Mouse (Mus musculus): Measurements from ENCODE around the gene Kcnk3. TPM values are rescaled to one million over a fixed set of nuclear protein-coding genes. Genes with fewer than 3 reads are reported as not detected.

Gene Kcnk3
- polyA plus RNA-seq, 1 experiment from 2014 or later: 2.1 TPM

GRCm38 (mm10) chr5:30615416-30615815 lies 27.4 kb downstream of the Kcnk3 start:
- 50% methylated on average over 6 of the region's 6 CpGs for WGBS

GRCm38 (mm10) chr5:30615819-30616218 lies 27.8 kb downstream of the Kcnk3 start:
- 83% methylated on average over 4 of the region's 4 CpGs for WGBS
- Histone ChIP-seq H3K36me3 (ENCODE audit: control insufficient read depth, insufficient read depth, low read length) (no peaks in the 10 kb centered on the region), H3K27ac (ENCODE audit: low read depth, low read length) (no peak overlapping the region), H3K4me3 (ENCODE audit: low read length) (no peak overlapping the region), H3K4me2 (replicated peaks; ENCODE audit: low read depth, low read length) (no peak overlapping the region), H3K27me3 (ENCODE audit: control insufficient read depth, insufficient read depth, low read length) (no peaks in the 10 kb centered on the region; the same call in 1 of the 2 replicates), H3K9me3 (ENCODE audit: control insufficient read depth, low read length) (no peaks in the 10 kb centered on the region), H3K4me1 (ENCODE audit: control insufficient read depth, insufficient read depth, low read length) (peaks cover 9% of the 10 kb centered on the region; the same call in 1 of the 2 replicates), H3K9ac (ENCODE audit: low read depth, low read length) (no peak overlapping the region)
- ATAC-seq (ENCODE audit: low FRiP score, low TSS enrichment): no peak

More at GRCm38 (mm10) chr5:30615416-30615815, 27.4 kb downstream of the Kcnk3 start:
- Histone ChIP-seq H3K9ac (ENCODE audit: low read depth, low read length) (no peak overlapping the region), H3K36me3 (ENCODE audit: control insufficient read depth, insufficient read depth, low read length) (no peaks in the 10 kb centered on the region), H3K27me3 (ENCODE audit: control insufficient read depth, insufficient read depth, low read length) (no peaks in the 10 kb centered on the region; the same call in 1 of the 2 replicates), H3K4me1 (ENCODE audit: control insufficient read depth, insufficient read depth, low read length) (peaks cover 9% of the 10 kb centered on the region; the same call in 1 of the 2 replicates), H3K4me2 (replicated peaks; ENCODE audit: low read depth, low read length) (no peak overlapping the region), H3K9me3 (ENCODE audit: control insufficient read depth, low read length) (no peaks in the 10 kb centered on the region), H3K4me3 (ENCODE audit: low read length) (no peak overlapping the region), H3K27ac (ENCODE audit: low read depth, low read length) (no peak overlapping the region)
- ATAC-seq (ENCODE audit: low FRiP score, low TSS enrichment): no peak

DNA sequence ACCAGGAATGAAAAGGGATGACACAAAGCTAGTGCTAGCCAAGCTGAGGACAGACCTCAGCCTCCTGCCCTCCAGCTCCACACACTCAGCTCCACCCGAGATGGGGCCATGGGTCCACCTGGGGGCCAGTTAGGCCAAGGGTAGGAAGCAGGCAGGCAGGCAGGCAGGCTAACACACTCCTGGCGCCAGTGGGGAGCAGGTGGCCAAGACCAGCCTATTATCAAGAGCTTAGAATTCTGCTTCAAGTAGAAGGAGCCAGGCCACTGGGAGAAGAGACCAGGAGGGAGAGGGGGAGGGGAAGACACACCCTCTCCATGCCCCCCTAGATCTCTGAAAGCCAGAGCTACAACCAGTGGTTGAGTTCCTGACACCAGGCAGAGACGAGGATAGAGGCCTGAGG lies 28.7 kb downstream of the Kcnk3 start:
- 32% methylated on average over 3 of the region's 3 CpGs for WGBS
- no peak overlapping the region for H3K9ac ChIP-seq (ENCODE audit: low read depth, low read length)
- H3K4me2 ChIP-seq (replicated peaks; ENCODE audit: low read depth, low read length): no peak overlapping the region
- no peaks in the 10 kb centered on the region for H3K36me3 ChIP-seq (ENCODE audit: control insufficient read depth, insufficient read depth, low read length)
- peaks cover 3% of the 10 kb centered on the region for H3K27me3 ChIP-seq (ENCODE audit: control insufficient read depth, insufficient read depth, low read length)
- H3K4me1 ChIP-seq (ENCODE audit: control insufficient read depth, insufficient read depth, low read length): peaks cover 9% of the 10 kb centered on the region; the same call in 1 of the 2 replicates
- ATAC-seq (ENCODE audit: low FRiP score, low TSS enrichment): no peak
- H3K9me3 ChIP-seq (ENCODE audit: control insufficient read depth, low read length): no peaks in the 10 kb centered on the region
- H3K4me3 ChIP-seq (ENCODE audit: low read length): no peak overlapping the region
- H3K27ac ChIP-seq (ENCODE audit: low read depth, low read length): no peak overlapping the region

GRCm38 (mm10) chr5:30617357-30617756 lies 29.4 kb downstream of the Kcnk3 start:
- 36% methylated on average over 3 of the region's 3 CpGs for WGBS
- H3K9me3 ChIP-seq (ENCODE audit: control insufficient read depth, low read length): no peaks in the 10 kb centered on the region
- no peak overlapping the region for H3K9ac ChIP-seq (ENCODE audit: low read depth, low read length)
- H3K4me1 ChIP-seq (ENCODE audit: control insufficient read depth, insufficient read depth, low read length): peaks cover 12% of the 10 kb centered on the region; the same call in 1 of the 2 replicates
- H3K36me3 ChIP-seq (ENCODE audit: control insufficient read depth, insufficient read depth, low read length): no peaks in the 10 kb centered on the region
- H3K4me2 ChIP-seq (replicated peaks; ENCODE audit: low read depth, low read length): no peak overlapping the region
- no peak overlapping the region for H3K4me3 ChIP-seq (ENCODE audit: low read length)
- H3K27me3 ChIP-seq (ENCODE audit: control insufficient read depth, insufficient read depth, low read length): peaks cover 8% of the 10 kb centered on the region
- no peak for ATAC-seq (ENCODE audit: low FRiP score, low TSS enrichment)
- H3K27ac ChIP-seq (ENCODE audit: low read depth, low read length): no peak overlapping the region

- ATAC-seq (ENCODE audit: low FRiP score, low TSS enrichment): no peak
- Histone ChIP-seq H3K9me3 (ENCODE audit: control insufficient read depth, low read length) (no peaks in the 10 kb centered on the region), H3K36me3 (ENCODE audit: control insufficient read depth, insufficient read depth, low read length) (no peaks in the 10 kb centered on the region), H3K4me3 (ENCODE audit: low read length) (no peak overlapping the region), H3K27ac (ENCODE audit: low read depth, low read length) (no peak overlapping the region), H3K4me2 (replicated peaks; ENCODE audit: low read depth, low read length) (no peak overlapping the region), H3K27me3 (ENCODE audit: control insufficient read depth, insufficient read depth, low read length) (peaks cover 12% of the 10 kb centered on the region), H3K9ac (ENCODE audit: low read depth, low read length) (no peak overlapping the region; the same call in 1 of the 2 replicates), H3K4me1 (ENCODE audit: control insufficient read depth, insufficient read depth, low read length) (peaks cover 16% of the 10 kb centered on the region; the same call in 1 of the 2 replicates)
- 36% methylated on average over 11 of the region's 11 CpGs for WGBS
Measured at GRCm38 (mm10) chr5:30617851-30618250, 29.9 kb downstream of the Kcnk3 start.

- Histone ChIP-seq H3K36me3 (ENCODE audit: control insufficient read depth, insufficient read depth, low read length) (no peaks in the 10 kb centered on the region), H3K4me2 (replicated peaks; ENCODE audit: low read depth, low read length) (no peak overlapping the region), H3K27me3 (ENCODE audit: control insufficient read depth, insufficient read depth, low read length) (peaks cover 12% of the 10 kb centered on the region), H3K4me1 (ENCODE audit: control insufficient read depth, insufficient read depth, low read length) (peaks cover 16% of the 10 kb centered on the region; the same call in 1 of the 2 replicates), H3K9ac (ENCODE audit: low read depth, low read length) (no peak overlapping the region), H3K27ac (ENCODE audit: low read depth, low read length) (no peak overlapping the region), H3K9me3 (ENCODE audit: control insufficient read depth, low read length) (no peaks in the 10 kb centered on the region), H3K4me3 (ENCODE audit: low read length) (no peak overlapping the region)
- WGBS: 72% methylated on average over 8 of the region's 8 CpGs
- no peak for ATAC-seq (ENCODE audit: low FRiP score, low TSS enrichment)
Measured at GRCm38 (mm10) chr5:30618376-30619003, 30.5 kb downstream of the Kcnk3 start.

GRCm38 (mm10) chr5:30619211-30619610 lies 31.2 kb downstream of the Kcnk3 start:
- Histone ChIP-seq H3K27ac (ENCODE audit: low read depth, low read length) (no peak overlapping the region), H3K27me3 (ENCODE audit: control insufficient read depth, insufficient read depth, low read length) (peaks cover 12% of the 10 kb centered on the region), H3K36me3 (ENCODE audit: control insufficient read depth, insufficient read depth, low read length) (no peaks in the 10 kb centered on the region), H3K4me3 (ENCODE audit: low read length) (no peak overlapping the region), H3K9ac (ENCODE audit: low read depth, low read length) (no peak overlapping the region), H3K4me2 (replicated peaks; ENCODE audit: low read depth, low read length) (no peak overlapping the region), H3K4me1 (ENCODE audit: control insufficient read depth, insufficient read depth, low read length) (peaks cover 15% of the 10 kb centered on the region; the same call in 1 of the 2 replicates), H3K9me3 (ENCODE audit: control insufficient read depth, low read length) (no peaks in the 10 kb centered on the region)
- WGBS: 68% methylated on average over 2 of the region's 2 CpGs
- ATAC-seq (ENCODE audit: low FRiP score, low TSS enrichment): no peak

GRCm38 (mm10) chr5:30620567-30620966 lies 32.6 kb downstream of the Kcnk3 start:
- WGBS: 96% methylated on average over 20 of the region's 20 CpGs
- no peaks in the 10 kb centered on the region for H3K36me3 ChIP-seq (ENCODE audit: control insufficient read depth, insufficient read depth, low read length)
- no peak for ATAC-seq (ENCODE audit: low FRiP score, low TSS enrichment)
- H3K9ac ChIP-seq (ENCODE audit: low read depth, low read length): no peak overlapping the region
- H3K27ac ChIP-seq (ENCODE audit: low read depth, low read length): no peak overlapping the region
- H3K27me3 ChIP-seq (ENCODE audit: control insufficient read depth, insufficient read depth, low read length): peaks cover 12% of the 10 kb centered on the region
- no peak overlapping the region for H3K4me3 ChIP-seq (ENCODE audit: low read length)
- H3K9me3 ChIP-seq (ENCODE audit: control insufficient read depth, low read length): no peaks in the 10 kb centered on the region
- H3K4me1 ChIP-seq (ENCODE audit: control insufficient read depth, insufficient read depth, low read length): 0 out of 2 replicates have a peak, but pooled peaks cover 8% of the 10 kb centered on the region
- no peak overlapping the region for H3K4me2 ChIP-seq (replicated peaks; ENCODE audit: low read depth, low read length)

GRCm38 (mm10) chr5:30621211-30621790 lies 33.3 kb downstream of the Kcnk3 start:
- Histone ChIP-seq H3K4me3 (ENCODE audit: low read length) (no peak overlapping the region), H3K4me1 (ENCODE audit: control insufficient read depth, insufficient read depth, low read length) (0 out of 2 replicates have a peak, but pooled peaks cover 8% of the 10 kb centered on the region), H3K27me3 (ENCODE audit: control insufficient read depth, insufficient read depth, low read length) (peaks cover 12% of the 10 kb centered on the region), H3K36me3 (ENCODE audit: control insufficient read depth, insufficient read depth, low read length) (no peaks in the 10 kb centered on the region), H3K27ac (ENCODE audit: low read depth, low read length) (no peak overlapping the region), H3K9me3 (ENCODE audit: control insufficient read depth, low read length) (no peaks in the 10 kb centered on the region), H3K4me2 (replicated peaks; ENCODE audit: low read depth, low read length) (no peak overlapping the region; the same call in 1 of the 2 replicates), H3K9ac (ENCODE audit: low read depth, low read length) (no peak overlapping the region)
- ATAC-seq (ENCODE audit: low FRiP score, low TSS enrichment): no peak
- 91% methylated on average over 9 of the region's 9 CpGs for WGBS

Data from kidney, embryonic 14.5 days (tissue).